Mouse (Mus musculus) heart, embryonic 13.5 days (tissue): ENCODE results near the gene Cd180. TPM values are rescaled to one million over a fixed set of nuclear protein-coding genes. Genes with fewer than 3 reads are reported as not detected.
A peak's percentile ranks its signal among the peaks of the same experiment; 100 is the strongest.
"Not testable (repeated sequence)": the region's sequence is repeated elsewhere in the genome, so short reads cannot be mapped to it uniquely, and the experiment has no call there.

Source experiments
- ATAC-seq: fragments of 200-750 bp; cut with Nextera tagmentation; 2 replicates; pipeline ENCODE4 v1.8.0; 2017; ENCODE audit warnings: moderate TSS enrichment; ENCODE audit not compliant: insufficient number of reproducible peaks, low FRiP score, low TSS enrichment; ENCODE audit errors: extremely low read depth
- H3K27ac ChIP-seq: fragments of 300-500 bp; sonication (generic); replicated peaks from 2 replicates; pipeline ENCODE4 v1.5.1; 2015; ENCODE audit warnings: moderate library complexity, mild to moderate bottlenecking, inconsistent platforms
- H3K27me3 ChIP-seq: fragments of 300-500 bp; sonication (generic); replicated peaks from 2 replicates; pipeline ENCODE4 v1.6.1; 2015; ENCODE audit warnings: mild to moderate bottlenecking, inconsistent platforms
- H3K36me3 ChIP-seq: fragments of 300-500 bp; sonication (generic); 2 replicates; pipeline ENCODE4 v1.6.1; 2015; ENCODE audit warnings: mild to moderate bottlenecking, inconsistent platforms
- H3K4me1 ChIP-seq: fragments of 300-500 bp; sonication (generic); 2 replicates; pipeline ENCODE4 v1.6.1; 2015; ENCODE audit warnings: inconsistent platforms
- H3K4me2 ChIP-seq: fragments of 300-500 bp; sonication (generic); 2 replicates; pipeline ENCODE4 v1.6.1; 2015; ENCODE audit warnings: inconsistent platforms, mild to moderate bottlenecking, moderate library complexity
- H3K4me3 ChIP-seq: fragments of 300-500 bp; sonication (generic); 2 replicates; pipeline ENCODE4 v1.5.1; 2015; ENCODE audit warnings: moderate library complexity, mild to moderate bottlenecking, inconsistent platforms
- H3K9ac ChIP-seq: fragments of 300-500 bp; sonication (generic); 2 replicates; pipeline ENCODE4 v1.6.1; 2015; ENCODE audit warnings: inconsistent platforms, mild to moderate bottlenecking, moderate library complexity
- H3K9me3 ChIP-seq: fragments of 300-500 bp; sonication (generic); 2 replicates; pipeline ENCODE4 v1.6.1; 2016; ENCODE audit warnings: inconsistent platforms
- WGBS: fragments of 180-500 bp; shearing (Covaris S2); methylation state at CpG from one replicate; pipeline ENCODE4 v1.1.7; 2015; ENCODE audit warnings: mixed read lengths; 5-methylcytosine and 5-hydroxymethylcytosine counted together
- polyA plus RNA-seq: library from polyadenylated mRNA; unstranded; fragments of >200 nt; fragmentation: Nextera tagmentation; extraction: Ambion mirVana; gene quantifications from 2 replicates; pipeline ENCODE4 v1.2.1, GENCODE M21; 2015

Cd180 gene
- polyA plus RNA-seq, 1 experiment from 2014 or later, result 0.71 TPM

DNA sequence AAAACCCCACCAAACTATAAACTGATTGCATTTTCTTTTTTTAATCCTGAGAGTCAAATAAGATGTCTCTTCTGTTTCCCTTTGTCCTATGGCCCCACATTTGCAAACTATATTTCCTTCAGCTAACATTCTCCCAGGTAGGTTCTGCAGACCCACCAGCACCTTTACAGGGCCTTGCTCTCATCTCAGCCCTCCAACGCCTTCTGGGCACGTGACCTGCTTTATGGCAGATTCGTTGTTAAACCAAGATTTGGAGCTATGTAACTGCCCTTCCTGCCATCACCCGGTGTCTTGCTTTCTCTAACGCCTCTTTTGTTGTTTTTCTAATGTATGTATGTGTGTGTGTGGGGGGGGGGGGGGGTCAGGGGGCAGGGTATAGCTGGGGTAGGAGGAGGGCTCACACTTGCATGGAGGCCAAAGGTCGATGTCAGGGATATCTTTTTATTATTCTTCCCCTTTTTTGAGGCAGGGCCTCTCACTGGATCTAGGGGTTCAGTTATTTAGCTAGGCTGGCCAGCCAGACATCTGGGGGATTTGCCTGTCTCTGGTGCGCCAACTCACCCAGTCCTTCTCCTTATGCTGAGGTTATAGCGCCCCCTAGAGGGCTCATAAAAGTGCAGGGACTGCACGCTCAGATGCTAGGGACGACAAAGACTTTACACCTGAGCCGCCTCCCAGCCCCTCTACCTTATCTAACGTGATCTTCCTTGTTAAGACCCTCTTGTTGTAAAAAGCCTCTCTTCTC lies 28.3 kb upstream of the Cd180 start:
- Histone ChIP-seq H3K9me3 (no peaks in the 10 kb centered on the region), H3K4me3 (peak overlapping the region; percentile 10), H3K4me1 (peaks cover 23% of the 10 kb centered on the region), H3K27ac (no peak overlapping the region), H3K27me3 (no peaks in the 10 kb centered on the region), H3K9ac (peak overlapping the region; percentile 25; the same call in 1 of the 2 replicates), H3K4me2 (peak overlapping the region; percentile 57), H3K36me3 (no peaks in the 10 kb centered on the region)
- no peak for ATAC-seq
- WGBS, result 53% methylated on average over 12 of the region's 12 CpGs

DNA sequence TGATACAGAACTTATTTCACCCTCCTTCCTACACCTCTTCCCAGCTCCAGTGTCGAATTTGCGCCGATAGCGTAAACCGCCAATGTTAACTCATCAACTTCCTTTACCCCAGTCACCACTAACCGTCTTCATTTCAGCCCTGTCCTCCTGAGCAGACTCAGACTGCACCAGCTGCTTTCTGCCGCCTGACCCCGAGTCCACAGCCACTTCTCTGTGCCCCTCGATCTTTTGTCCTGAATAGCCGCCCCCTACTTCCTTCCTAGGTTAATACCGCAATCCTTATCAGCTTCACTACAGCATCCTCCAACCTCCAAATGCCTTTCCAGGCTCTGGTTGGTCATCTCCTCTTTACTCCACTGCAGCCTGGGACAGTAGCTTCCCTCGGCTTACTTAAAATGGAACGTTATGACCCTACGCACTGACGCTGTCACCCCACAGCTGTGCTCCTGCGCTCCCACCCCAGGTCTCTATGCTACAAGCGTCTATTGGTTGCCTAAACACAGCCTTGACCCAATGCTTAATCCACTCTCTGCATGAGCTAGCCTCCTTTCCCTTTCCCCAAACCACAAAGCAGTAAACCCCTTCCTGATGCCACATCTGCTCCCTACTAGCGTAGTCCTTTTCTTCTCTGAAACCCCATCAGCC lies 27.6 kb upstream of the Cd180 start:
- peak overlapping the region; percentile 10 for H3K4me3 ChIP-seq
- peak overlapping the region; percentile 25; the same call in 1 of the 2 replicates for H3K9ac ChIP-seq
- no peaks in the 10 kb centered on the region for H3K27me3 ChIP-seq
- no peak for ATAC-seq
- no peak overlapping the region for H3K27ac ChIP-seq
- WGBS, result 36% methylated on average over 18 of the region's 18 CpGs
- H3K36me3 ChIP-seq, result no peaks in the 10 kb centered on the region
- peaks cover 30% of the 10 kb centered on the region for H3K4me1 ChIP-seq
- H3K9me3 ChIP-seq, result no peaks in the 10 kb centered on the region
- H3K4me2 ChIP-seq, result peak overlapping the region; percentile 57

- WGBS, result 72% methylated on average over 12 of the region's 12 CpGs
- no peak overlapping the region for H3K27ac ChIP-seq
- H3K4me1 ChIP-seq, result peaks cover 32% of the 10 kb centered on the region
- no peak overlapping the region for H3K4me2 ChIP-seq
- no peaks in the 10 kb centered on the region for H3K27me3 ChIP-seq
- no peak overlapping the region for H3K4me3 ChIP-seq
- ATAC-seq, result no peak
- no peak overlapping the region for H3K9ac ChIP-seq
- H3K9me3 ChIP-seq, result no peaks in the 10 kb centered on the region
- H3K36me3 ChIP-seq, result no peaks in the 10 kb centered on the region
Observed at GRCm38 (mm10) chr13:102666233-102666614, 27.1 kb upstream of the Cd180 start.

- Histone ChIP-seq H3K36me3 (no peaks in the 10 kb centered on the region), H3K27me3 (no peaks in the 10 kb centered on the region), H3K9me3 (no peaks in the 10 kb centered on the region), H3K9ac (no peak overlapping the region), H3K4me1 (peaks cover 32% of the 10 kb centered on the region), H3K27ac (no peak overlapping the region; the same call in 1 of the 2 replicates), H3K4me2 (no peak overlapping the region), H3K4me3 (no peak overlapping the region)
- 69% methylated on average over 4 of the region's 4 CpGs for WGBS
- ATAC-seq, result no peak
Observed at GRCm38 (mm10) chr13:102666731-102667130, 26.6 kb upstream of the Cd180 start.

GRCm38 (mm10) chr13:102667401-102667800 lies 26.0 kb upstream of the Cd180 start:
- Histone ChIP-seq H3K4me3 (no peak overlapping the region), H3K4me2 (no peak overlapping the region), H3K36me3 (no peaks in the 10 kb centered on the region), H3K27ac (no peak overlapping the region; the same call in 1 of the 2 replicates), H3K9me3 (no peaks in the 10 kb centered on the region), H3K27me3 (no peaks in the 10 kb centered on the region), H3K4me1 (peaks cover 32% of the 10 kb centered on the region), H3K9ac (no peak overlapping the region)
- no peak for ATAC-seq
- WGBS, result 77% methylated on average over 4 of the region's 4 CpGs

DNA sequence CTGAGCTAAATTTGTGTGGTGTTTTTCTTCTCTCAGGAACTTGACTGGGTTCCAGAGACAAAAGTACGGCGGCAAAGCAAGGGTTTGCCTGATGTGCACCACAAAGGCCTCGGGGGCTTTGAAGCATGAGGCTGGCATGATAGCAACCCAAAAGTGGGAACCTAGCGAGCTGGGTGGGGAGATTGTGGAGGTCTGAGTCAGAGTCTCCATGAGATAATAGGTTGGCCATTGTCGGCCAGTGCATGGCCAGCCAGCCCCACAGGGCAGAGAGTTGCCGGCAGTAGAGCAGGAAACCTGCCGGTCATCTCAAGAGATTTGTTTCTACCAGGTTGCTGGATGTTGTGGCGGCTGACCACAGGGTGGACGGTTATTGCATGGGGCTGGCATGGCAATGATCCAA lies 25.5 kb upstream of the Cd180 start:
- H3K36me3 ChIP-seq, result no peaks in the 10 kb centered on the region
- H3K27me3 ChIP-seq, result no peaks in the 10 kb centered on the region
- peaks cover 32% of the 10 kb centered on the region for H3K4me1 ChIP-seq
- no peak overlapping the region for H3K4me3 ChIP-seq
- no peak overlapping the region for H3K27ac ChIP-seq
- no peak overlapping the region for H3K4me2 ChIP-seq
- H3K9ac ChIP-seq, result no peak overlapping the region
- ATAC-seq, result no peak
- WGBS, result 66% methylated on average over 9 of the region's 9 CpGs
- no peaks in the 10 kb centered on the region for H3K9me3 ChIP-seq

GRCm38 (mm10) chr13:102668933-102669332 lies 24.4 kb upstream of the Cd180 start:
- WGBS, result 69% methylated on average over 6 of the region's 6 CpGs
- no peaks in the 10 kb centered on the region for H3K9me3 ChIP-seq
- H3K4me3 ChIP-seq, result no peak overlapping the region
- no peak overlapping the region for H3K27ac ChIP-seq
- no peak overlapping the region for H3K9ac ChIP-seq
- no peak overlapping the region for H3K4me2 ChIP-seq
- H3K27me3 ChIP-seq, result no peaks in the 10 kb centered on the region
- peaks cover 32% of the 10 kb centered on the region for H3K4me1 ChIP-seq
- ATAC-seq, result no peak
- no peaks in the 10 kb centered on the region for H3K36me3 ChIP-seq

DNA sequence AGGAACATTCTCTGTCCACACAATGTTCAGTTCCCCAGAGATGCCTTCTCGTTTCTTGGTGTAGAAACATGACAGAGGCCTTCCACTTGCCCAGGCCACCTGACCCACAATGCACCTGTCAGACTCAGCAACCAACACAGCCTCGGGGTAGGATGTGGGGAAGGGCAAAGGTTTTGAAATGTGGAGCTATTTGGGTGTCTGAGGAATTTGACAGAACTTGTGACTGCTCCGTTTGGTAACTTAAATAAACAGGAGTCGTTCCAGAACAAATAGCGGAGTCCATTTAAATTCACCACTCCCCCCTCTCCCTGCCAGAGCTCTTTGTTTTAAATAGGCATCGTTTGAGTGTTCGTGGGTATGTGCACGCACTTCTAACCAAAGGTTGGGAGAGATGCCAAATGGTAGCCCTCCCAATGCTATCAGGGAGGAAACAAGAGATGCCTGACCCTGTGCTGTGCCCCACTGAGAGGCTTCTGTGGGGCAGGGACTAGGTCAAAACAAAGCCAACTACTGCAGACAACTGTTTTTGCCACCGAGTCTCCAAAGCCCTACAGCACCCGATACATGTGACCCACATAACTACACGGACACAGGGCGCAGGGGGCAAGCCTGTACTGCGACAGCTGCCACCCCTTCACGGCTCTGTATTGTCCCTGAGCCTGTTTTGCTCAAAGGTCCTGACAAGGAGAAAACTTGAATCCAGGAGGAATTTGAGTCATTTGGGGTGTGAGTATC lies 23.7 kb upstream of the Cd180 start:
- Histone ChIP-seq H3K27me3 (no peaks in the 10 kb centered on the region), H3K27ac (peak overlapping the region; percentile 37), H3K4me1 (peaks cover 32% of the 10 kb centered on the region), H3K4me2 (0 out of 2 replicates have a peak overlapping the region, but pooled peaks have one; percentile 8), H3K4me3 (no peak overlapping the region), H3K36me3 (no peaks in the 10 kb centered on the region), H3K9ac (no peak overlapping the region), H3K9me3 (no peaks in the 10 kb centered on the region)
- no peak for ATAC-seq
- 42% methylated on average over 14 of the region's 14 CpGs for WGBS

DNA sequence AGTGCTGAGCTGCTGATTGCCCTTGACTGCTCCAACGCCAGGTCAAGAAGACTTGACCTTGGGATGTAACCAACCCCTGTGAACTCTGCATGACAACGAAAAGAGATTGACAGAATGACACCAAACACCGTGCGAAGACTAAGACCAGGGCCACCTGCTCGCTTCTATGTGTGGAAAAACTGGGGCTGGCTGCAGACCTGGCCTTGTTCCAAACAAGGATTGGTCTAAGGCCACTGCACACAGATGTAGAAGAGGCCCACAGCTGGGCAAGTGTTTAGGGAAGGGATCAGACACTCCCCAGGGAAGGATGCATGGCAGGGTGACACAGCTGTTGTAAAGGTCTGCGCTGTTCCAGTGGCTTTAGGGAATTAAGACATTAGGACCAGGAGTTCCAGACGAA lies 22.9 kb upstream of the Cd180 start:
- Histone ChIP-seq H3K4me1 (peaks cover 31% of the 10 kb centered on the region), H3K4me3 (no peak overlapping the region), H3K27me3 (no peaks in the 10 kb centered on the region), H3K36me3 (no peaks in the 10 kb centered on the region), H3K4me2 (no peak overlapping the region), H3K9me3 (no peaks in the 10 kb centered on the region), H3K9ac (no peak overlapping the region), H3K27ac (peak overlapping the region; percentile 37; the same call in 1 of the 2 replicates)
- ATAC-seq, result no peak
- 64% methylated on average over 7 of the region's 7 CpGs for WGBS

DNA sequence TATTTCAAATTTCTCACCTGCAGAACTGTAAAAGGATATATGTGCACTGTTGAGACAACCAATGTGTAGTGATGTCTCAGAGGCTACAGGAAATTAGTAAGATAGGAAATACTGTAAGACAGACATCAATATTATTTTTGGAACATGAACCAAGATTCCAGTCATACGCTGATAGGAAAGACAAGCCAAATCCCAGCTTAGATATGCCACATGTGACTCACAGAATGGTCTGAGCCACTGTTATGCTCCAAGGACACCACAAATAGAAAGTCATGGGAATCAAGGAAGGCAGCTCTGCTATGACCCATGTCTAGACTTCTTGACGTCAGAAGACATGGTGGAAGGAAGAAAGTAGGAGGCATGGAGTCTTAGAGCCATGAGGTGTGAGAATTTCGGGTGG lies 19.3 kb upstream of the Cd180 start:
- Histone ChIP-seq H3K4me3 (no peak overlapping the region), H3K9ac (no peak overlapping the region), H3K4me2 (no peak overlapping the region), H3K4me1 (peaks cover 18% of the 10 kb centered on the region), H3K36me3 (no peaks in the 10 kb centered on the region), H3K9me3 (no peaks in the 10 kb centered on the region), H3K27ac (no peak overlapping the region), H3K27me3 (no peaks in the 10 kb centered on the region)
- ATAC-seq, result no peak
- WGBS, result 65% methylated on average over 3 of the region's 3 CpGs

DNA sequence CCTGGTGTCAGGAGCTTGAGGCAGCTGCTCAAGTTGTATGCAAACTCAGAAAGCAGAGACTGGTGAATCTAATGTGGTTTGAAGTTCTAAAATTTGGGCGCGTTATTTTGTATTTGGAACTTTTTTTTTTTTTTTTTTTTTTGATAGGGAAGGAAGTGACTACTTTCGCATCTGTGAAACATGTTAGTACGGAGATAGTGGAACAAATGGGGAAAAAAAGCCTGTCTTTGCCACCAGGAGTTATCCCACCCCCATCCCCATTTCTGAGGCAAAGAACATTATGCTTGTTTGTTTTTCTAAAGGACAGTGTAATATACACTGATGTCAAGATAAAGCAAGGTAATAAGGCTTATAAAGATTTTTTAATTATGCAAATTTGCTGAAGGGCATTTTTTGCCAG lies 15.8 kb upstream of the Cd180 start:
- 72% methylated on average over 4 of the region's 4 CpGs for WGBS
- H3K4me3 ChIP-seq, H3K9me3 ChIP-seq, ATAC-seq, H3K4me1 ChIP-seq, H3K27ac ChIP-seq, H3K4me2 ChIP-seq, H3K36me3 ChIP-seq, H3K27me3 ChIP-seq, H3K9ac ChIP-seq: not testable (repeated sequence)
